Mouse (Mus musculus) erythroblast, embryonic 14.5 days (primary cell): ENCODE measurements around the gene Sgms2. TPM values are rescaled to one million over a fixed set of nuclear protein-coding genes. Genes with fewer than 3 reads are reported as not detected.

ENCODE experiments used
- H3K27me3 ChIP-seq: 2 replicates; pipeline ENCODE4 v1.6.1; 2012; ENCODE audit warnings: inconsistent platforms; ENCODE audit not compliant: control insufficient read depth
- H3K36me3 ChIP-seq: 2 replicates; pipeline ENCODE4 v1.6.1; 2012; ENCODE audit warnings: mild to moderate bottlenecking, inconsistent platforms; ENCODE audit not compliant: control insufficient read depth
- H3K4me1 ChIP-seq: 2 replicates; pipeline ENCODE4 v1.6.1; 2012; ENCODE audit warnings: inconsistent platforms; ENCODE audit not compliant: control insufficient read depth
- H3K4me3 ChIP-seq: replicated peaks from 2 replicates; pipeline ENCODE3; 2012; ENCODE audit warnings: moderate library complexity, mild to moderate bottlenecking, inconsistent platforms
- H3K9me3 ChIP-seq: 2 replicates; pipeline ENCODE4 v1.6.1; 2012; ENCODE audit warnings: low read length, inconsistent platforms, mixed read lengths; ENCODE audit not compliant: control insufficient read depth
- GATA1 ChIP-seq: IDR thresholded peaks from 2 replicates; pipeline ENCODE4 v1.6.1; 2012; ENCODE audit warnings: low read length, inconsistent platforms, mixed read lengths
- TAL1 ChIP-seq: IDR thresholded peaks from 3 replicates; pipeline ENCODE4 v1.6.1; 2012; ENCODE audit warnings: low read length, inconsistent platforms, mixed read lengths
- polyA plus RNA-seq: library from polyadenylated mRNA; stranded (reverse); fragments of >175 nt; gene quantifications from 2 replicates; pipeline ENCODE4 v1.2.3, GENCODE M21; 2012

Gene Sgms2
- polyA plus RNA-seq, 1 experiment, result 0.01 TPM

DNA sequence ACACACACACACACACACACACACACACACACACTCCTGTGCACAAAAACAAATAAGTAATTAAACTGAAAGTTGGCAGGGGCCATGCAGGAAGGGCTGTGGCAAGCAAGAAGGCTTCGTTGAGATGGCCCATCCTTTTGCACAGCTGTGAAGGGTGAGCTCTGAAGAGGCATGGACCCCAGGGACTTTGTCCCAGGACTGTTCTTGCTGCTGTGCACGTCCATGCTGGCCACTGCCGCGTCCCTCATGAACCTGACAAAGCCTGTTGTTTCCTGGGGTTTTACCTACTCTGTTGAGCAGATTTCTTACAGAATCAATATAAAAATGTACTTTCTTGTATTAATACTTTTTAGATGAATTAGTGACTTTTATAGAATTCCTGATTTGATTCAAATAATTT, 199.3 kb downstream of the Sgms2 start:
- H3K27me3 ChIP-seq, result no peaks in the 10 kb centered on the region
- no peaks in the 10 kb centered on the region for H3K36me3 ChIP-seq
- no peak overlapping the region for H3K4me3 ChIP-seq
- no peak for TF ChIP-seq GATA1
- no peaks in the 10 kb centered on the region for H3K4me1 ChIP-seq
- peaks cover 2% of the 10 kb centered on the region; the same call in 1 of the 2 replicates for H3K9me3 ChIP-seq

DNA sequence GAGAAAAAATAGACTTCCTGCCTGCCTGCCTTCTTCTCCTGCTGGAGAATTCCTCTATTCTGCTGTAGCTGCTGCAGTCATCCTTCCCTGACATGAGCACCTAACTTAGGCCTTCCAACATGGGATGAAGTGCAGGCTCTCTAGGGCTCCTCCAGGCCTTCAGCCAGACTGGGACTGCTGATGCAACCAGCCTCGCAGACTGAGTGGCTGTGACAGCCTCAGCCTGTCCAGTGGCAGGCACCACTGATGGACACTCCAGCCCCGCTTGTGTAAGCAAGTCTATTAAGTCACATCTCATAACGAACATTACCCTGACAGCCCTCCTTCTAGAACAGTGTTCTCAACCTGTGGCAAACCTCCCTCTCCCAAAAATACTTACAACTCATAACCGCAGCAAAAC, 217.1 kb downstream of the Sgms2 start:
- Histone ChIP-seq H3K27me3 (no peaks in the 10 kb centered on the region), H3K36me3 (no peaks in the 10 kb centered on the region), H3K4me1 (peaks cover 19% of the 10 kb centered on the region), H3K4me3 (no peak overlapping the region), H3K9me3 (peaks cover 16% of the 10 kb centered on the region)
- no peak for TF ChIP-seq TAL1
- no peak for TF ChIP-seq GATA1

- Histone ChIP-seq H3K4me3 (peak overlapping the region; percentile 72), H3K36me3 (no peaks in the 10 kb centered on the region), H3K27me3 (no peaks in the 10 kb centered on the region), H3K9me3 (peaks cover 5% of the 10 kb centered on the region; the same call in 1 of the 2 replicates), H3K4me1 (peaks cover 19% of the 10 kb centered on the region)
- TF ChIP-seq GATA1 (no peak), TAL1 (no peak)
Observed at GRCm38 (mm10) chr3:131272374-131273100, 218.7 kb downstream of the Sgms2 start.

DNA sequence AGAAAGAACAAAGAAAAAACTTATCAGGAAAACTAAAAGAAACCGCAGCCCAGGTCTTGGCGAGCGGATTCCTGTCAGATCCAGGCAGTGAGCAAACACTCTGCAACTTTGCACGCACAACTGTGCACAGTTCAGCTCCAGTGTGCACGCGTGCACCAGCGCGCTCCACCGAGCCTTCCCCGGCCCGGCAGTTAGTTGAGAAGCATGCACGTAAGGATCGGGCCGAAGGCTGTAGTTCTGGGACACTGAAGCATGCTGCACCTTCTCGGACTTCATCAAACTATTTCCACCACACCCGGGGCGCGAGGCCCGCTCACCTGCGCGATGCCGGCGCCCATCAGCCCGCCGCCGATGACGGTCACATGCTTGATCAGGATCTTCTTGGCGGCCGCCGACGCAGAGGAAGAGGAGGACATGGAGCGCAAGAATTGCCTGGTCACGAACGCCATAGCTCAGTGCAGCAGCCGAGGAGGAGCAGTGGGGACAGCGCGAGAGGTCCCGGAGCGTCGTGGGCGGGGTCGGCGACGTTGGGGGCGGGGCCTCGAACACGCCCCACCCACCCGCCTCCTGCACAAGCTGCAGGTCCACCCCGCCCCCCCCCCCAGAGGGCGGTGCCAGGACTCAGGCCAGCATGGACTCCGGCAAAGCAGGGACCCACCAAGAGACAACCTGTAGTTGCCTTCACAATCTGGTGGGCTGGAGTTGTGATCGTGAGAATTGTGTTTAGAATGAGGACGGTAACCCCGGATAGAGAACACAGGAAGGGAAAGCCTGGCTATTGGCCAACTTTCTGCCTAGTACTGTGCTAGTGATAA, 219.4 kb downstream of the Sgms2 start, which contains the start of gene Hadh:
Gene Hadh (minus strand): TSS at position 543 of the 815 bp plus-strand sequence.
- Histone ChIP-seq H3K36me3 (no peaks in the 10 kb centered on the region), H3K4me3 (peak within 1 kb of the TSS; percentile 72), H3K9me3 (peaks cover 5% of the 10 kb centered on the region; the same call in 1 of the 2 replicates), H3K4me1 (peaks cover 19% of the 10 kb centered on the region), H3K27me3 (no peaks in the 10 kb centered on the region)
- TF ChIP-seq GATA1 (no peak), TAL1 (no peak)

GRCm38 (mm10) chr3:131271157-131271556, 220.1 kb downstream of the Sgms2 start:
- peaks cover 5% of the 10 kb centered on the region; the same call in 1 of the 2 replicates for H3K9me3 ChIP-seq
- peak overlapping the region; percentile 72 for H3K4me3 ChIP-seq
- no peaks in the 10 kb centered on the region for H3K27me3 ChIP-seq
- peaks cover 19% of the 10 kb centered on the region for H3K4me1 ChIP-seq
- TF ChIP-seq GATA1 (no peak), TAL1 (no peak)
- H3K36me3 ChIP-seq, result no peaks in the 10 kb centered on the region

- TF ChIP-seq TAL1 (no peak), GATA1 (no peak)
- no peak overlapping the region for H3K4me3 ChIP-seq
Observed at GRCm38 (mm10) chr3:131270381-131270780, 220.8 kb downstream of the Sgms2 start.

More at GRCm38 (mm10) chr3:131270381-131270780, 220.8 kb downstream of the Sgms2 start:
- Histone ChIP-seq H3K9me3 (0 out of 2 replicates have a peak, but pooled peaks cover under 1% of the 10 kb centered on the region), H3K27me3 (no peaks in the 10 kb centered on the region), H3K4me1 (peaks cover 19% of the 10 kb centered on the region), H3K36me3 (no peaks in the 10 kb centered on the region)

Other genes starting within 250 kb of the Sgms2 start
- 0.30 and 0.42 TPM in 2 replicates for gene Hadh, start 219.3 kb downstream of the Sgms2 start, polyA plus RNA-seq
- not detected in 2 replicates for gene Cyp2u1, start 188.2 kb downstream of the Sgms2 start, polyA plus RNA-seq
- gene Papss1, start 73.4 kb upstream of the Sgms2 start, polyA plus RNA-seq, result 0.19 and 0.38 TPM in 2 replicates